Mouse (Mus musculus) adrenal gland, postnatal 4 days (tissue): ENCODE measurements around the gene Mlec. TPM values are rescaled to one million over a fixed set of nuclear protein-coding genes. Genes with fewer than 3 reads are reported as not detected.
A peak's percentile ranks its signal among the peaks of the same experiment; 100 is the strongest.
"Not testable (repeated sequence)": the region's sequence is repeated elsewhere in the genome, so short reads cannot be mapped to it uniquely, and the experiment has no call there.

Experiments
- DNase-seq, 2 experiments: peaks; one replicate each; pipeline ENCODE4 v3.0.0; 2021 to 2022; ENCODE audit warnings: low spot score in 2 of 2, mixed read lengths in 2 of 2
- total RNA-seq, 2 experiments: library from RNA; stranded (reverse); gene quantifications; 2 replicates each; pipeline ENCODE4 v1.2.3; 2021

Gene Mlec
- total RNA-seq, 2 experiments from 2014 or later, result 208 to 242 TPM

DNA sequence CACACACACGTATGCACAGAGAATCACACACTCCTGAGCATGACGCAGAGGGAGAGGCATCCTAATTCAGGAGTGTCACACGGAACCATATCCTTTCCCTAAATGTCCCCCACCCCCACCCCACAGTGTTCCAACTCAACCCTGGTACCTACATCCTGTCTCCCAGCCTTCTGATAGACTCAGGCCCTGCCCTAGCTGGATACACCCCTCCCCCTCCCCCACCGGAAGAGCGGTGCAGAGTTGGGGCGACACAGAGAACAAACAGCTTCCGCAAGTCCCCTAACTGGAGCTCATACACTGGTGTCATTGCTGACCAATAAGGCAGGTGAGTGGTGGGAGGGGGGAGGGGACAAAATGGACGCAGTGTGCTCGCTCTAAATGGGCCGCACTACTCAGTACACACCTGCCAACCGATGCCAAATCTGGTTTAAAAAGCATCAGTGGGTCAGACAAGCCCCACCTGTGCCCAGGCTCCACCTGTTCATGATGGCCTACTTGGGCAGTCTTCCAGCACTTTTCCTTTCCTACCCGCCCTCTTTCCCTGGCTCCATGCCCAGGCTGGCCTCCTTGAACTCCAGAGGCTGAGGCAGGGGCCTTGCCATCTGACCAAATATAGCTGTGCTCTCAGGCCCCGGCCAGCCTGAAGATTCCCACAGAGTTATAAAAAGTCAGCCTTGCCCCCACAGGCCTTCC, 23.4 kb upstream of the Mlec start:
- no peak for DNase-seq

DNA sequence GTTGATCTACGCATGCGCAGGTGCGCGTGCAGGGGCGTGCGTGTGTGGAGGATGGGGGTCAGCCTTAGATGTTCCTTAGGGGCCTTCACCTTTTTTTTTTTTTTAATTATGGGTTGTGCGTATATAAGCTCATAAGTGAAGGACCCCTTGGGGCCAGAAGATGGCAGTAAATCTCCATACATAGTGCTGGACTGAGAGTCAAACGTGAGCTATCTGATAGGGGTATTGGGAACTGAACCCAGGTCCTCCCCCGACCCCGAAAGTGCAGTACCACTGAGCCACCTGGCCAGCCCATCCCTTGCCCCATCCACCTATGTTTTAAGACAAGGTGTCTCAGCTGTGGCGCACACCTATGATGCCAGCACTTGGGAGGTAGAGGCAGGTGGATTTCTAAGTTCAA, 21.6 kb upstream of the Mlec start:
- no peak for DNase-seq

DNA sequence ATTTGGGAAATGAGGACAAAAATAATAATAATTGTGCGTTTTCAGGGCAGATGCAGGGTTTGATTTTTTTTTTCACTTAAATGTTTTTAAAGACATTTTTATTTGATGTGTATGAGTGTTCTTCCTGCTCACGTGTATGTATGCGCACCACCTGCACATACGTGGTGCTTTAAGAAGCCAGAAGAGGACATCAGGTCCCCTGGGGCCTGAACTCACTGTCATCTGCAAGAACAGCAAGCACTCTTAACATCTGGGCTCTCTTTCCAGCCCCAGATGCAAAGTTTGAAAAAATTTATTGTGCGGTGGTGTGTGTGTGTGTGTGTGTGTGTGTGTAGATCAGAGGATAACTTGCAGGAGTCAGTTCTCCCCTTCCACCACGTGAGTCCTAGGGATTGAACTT, 19.9 kb upstream of the Mlec start:
- no peak for DNase-seq

DNA sequence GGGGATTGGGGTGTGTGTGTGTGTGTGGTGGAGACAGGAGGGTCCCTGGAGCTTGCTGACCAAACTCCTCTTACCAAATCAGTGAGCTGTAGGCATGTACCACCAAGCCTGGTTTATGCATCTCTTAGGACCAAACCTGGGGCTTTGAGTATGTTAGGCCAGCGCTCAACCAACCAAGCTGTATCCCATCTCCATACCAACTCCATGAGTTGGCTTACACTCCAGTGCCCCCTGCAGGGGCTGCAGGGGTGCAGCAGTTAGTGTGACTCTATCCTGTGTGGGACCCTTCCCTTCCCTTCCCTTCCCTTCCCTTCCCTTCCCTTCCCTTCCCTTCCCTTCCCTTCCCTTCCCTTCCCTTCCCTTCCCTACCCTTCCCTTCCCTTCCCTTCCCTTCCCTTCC, 16.6 kb upstream of the Mlec start:
- no peak for DNase-seq

DNA sequence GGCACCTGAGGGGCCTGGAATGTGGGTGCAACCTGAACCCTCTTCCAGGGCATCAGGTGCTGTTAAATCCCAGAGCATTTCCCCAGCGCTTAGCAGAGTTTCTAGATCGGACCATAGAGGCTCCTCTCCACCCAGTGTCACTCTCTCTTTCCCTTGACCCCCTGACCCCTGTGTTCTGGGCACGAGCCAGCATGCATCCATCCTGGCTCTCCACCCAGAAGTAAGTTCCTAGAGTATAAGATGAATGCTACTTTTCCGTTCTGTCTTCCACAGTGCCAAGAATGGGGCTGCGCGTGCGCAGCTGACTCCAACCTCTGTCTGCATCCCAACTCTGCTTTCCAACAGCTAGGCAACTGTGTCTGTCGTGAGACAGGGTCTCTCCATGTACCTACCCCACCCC, 12.2 kb upstream of the Mlec start:
- no peak for DNase-seq

DNA sequence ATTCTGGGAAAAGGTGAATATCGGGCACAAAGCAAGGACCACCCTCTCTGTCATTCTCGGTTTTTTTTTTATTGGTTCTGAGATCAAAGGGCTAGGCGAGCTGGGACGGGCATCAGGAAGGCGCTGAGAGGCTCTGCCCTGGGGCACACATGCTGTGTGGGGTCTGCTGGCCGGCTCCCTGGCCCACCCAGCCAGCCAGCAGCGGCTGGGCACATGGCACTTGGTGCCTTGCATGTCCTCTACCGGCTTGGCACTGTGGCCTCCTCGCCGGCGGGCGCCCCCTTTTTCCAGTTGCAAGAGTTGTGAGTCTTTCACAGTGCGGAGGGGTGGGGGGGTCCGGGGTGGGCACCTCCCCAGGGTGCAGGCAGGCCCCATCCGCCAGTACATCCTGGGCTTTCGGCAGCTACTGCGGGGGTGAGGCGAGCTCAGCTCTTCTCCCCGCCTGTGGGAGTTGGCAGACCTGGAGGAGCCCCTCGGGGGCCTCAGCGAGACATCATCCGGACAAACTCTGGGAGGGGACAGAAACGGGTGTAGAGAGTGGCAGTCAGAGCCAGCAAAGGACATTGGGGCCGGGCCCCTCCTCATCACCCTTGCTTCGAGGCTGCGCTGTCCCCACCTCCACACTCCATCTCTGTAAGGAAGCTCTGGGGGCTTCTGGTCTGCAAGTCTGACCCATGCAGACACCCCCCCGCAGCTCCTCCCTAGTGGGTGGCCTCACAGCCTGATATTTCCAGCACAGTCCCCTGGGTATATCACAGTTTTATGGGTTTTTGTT, 10.8 kb upstream of the Mlec start:
- no peak for DNase-seq

DNA sequence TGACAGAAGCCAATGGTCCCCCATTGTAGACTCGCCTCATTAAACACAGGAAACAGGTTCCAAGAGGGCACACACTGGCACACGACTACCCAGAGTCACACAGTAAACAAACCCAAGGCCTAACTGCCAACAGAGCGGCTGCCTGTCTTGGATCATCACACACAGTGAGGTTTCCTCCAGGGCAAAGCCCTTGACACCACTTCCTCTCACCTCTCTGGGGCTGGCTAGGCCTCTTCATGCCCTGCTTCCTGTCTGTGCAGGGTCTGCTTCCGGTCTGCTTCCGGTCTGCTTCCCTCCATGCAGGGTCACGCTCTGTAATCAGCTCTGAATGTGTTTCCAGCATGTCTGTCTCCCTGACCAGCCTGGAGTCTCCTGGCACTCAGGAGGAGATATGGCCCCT, 9.4 kb upstream of the Mlec start:
- DNase-seq, result no peak

DNA sequence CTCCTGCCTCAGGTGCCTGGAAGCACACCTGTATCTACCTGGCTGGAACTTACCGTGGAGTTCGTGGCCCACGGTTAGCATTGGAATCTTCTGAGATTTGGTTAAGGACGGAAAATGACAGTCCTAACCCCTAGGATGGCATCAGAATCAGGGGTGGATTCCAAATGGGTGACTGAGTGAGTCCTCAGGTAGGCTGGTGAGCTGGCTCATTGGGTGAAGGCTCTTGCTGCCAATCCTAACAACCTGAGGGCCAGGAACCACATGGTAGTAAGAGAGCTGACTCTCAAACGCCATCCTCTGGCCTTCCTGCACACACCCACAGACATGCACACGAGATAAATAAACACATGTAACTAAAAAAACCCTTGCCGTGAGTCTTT, 8.8 kb upstream of the Mlec start:
- DNase-seq, result no peak

DNA sequence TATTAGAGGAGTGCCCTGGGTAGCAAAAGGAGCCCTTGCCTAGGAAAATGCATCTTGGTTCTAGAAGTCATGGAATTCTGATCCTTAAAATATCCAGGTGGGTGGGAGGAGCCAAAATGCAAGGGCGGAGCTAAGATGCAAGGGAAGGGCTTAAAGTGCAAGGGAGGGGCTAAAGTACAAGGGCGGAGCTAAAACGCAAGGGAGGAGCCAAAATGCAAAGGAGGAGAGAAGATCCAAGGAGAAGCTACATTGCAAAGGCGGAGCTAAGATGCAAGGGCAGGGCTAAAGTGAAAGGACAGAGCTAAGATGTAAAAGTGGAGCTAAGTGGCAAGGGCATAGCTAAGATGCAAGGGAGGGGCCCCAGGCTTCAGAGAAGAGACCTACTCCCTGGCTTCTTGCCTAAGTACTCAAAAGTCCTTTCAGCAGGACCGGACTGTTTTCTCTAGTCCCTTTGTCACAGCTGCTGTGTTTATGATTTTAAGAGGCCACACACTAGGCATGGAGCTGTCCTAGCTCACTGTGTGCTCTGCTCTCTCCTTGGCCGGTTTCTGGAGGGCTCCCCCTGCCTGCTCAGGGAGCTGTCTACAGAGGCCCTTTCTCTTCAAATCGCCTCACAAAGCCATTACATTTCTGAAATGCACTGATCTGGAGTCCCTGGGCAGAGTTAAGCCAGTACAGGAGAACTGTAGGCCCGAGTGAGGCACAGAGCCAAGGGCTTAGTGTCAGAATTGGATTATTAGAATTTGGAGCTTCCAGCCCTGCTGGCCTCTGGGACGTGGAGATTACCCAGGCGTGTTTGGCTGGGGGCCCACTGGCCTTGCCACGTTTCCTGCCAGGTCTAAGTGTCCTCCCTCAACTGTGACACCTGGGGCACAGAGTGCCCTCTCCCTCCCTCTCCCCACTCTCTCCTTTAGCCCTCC, 8.2 kb upstream of the Mlec start:
- DNase-seq, result no peak

DNA sequence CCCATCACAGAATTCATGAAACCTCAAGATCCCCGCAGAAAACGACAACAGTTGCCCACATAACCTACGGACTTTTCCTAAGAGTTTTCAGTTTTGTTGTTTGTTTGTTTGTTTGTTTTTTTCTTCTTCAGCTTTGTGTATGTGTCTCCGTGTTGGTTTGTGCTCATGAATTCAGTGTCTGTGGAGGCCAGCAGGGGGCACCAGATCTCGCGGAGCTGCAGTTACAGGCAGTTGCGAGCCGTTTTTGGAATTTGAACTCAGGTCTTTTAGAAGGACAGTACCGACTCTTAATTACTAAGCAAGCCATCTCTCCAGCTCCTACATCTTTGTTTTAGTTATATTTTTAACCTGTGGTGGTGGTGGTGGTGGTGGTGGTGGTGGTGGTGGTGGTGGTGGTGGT, 7.4 kb upstream of the Mlec start:
- DNase-seq, result no peak

DNA sequence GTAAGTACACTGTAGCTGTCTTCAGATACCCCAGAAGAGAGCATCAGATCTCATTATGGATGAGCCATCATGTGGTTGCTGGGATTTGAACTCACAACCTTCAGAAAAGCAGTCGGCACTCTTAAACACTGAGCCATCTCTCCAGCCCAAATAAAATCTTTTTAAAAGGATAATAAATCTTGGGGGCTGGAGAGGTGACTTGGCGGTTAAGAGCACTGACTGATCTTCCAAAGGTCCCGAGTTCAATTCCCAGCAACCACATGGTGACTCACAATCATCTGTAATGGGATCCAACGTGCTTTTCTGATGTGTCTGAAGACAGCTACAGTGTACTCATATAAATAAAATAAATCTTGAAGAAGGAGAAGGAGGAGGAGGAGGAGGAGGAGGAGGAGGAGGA, 6.5 kb upstream of the Mlec start:
- not testable (repeated sequence) for DNase-seq

DNA sequence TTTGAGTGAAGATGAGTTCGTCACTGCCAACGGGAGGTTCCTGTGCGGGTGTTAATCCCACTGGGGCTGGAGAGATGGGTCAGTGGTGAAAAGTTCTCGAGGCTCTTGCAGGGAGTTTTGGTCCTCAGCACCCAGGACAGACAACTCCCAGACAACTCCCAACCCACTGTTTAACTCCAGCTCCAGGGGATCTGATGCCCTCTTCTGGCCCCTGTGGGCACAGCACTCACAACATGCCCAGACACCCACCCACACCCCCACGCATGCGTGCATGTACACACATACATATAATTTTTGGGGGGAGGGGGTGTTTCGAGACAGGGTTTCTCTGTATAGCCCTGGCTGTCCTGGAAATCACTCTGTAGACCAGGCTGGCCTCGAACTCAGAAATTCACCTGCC, 5.6 kb upstream of the Mlec start:
- DNase-seq, result peak in 1 of 2 experiments; percentile 44

DNA sequence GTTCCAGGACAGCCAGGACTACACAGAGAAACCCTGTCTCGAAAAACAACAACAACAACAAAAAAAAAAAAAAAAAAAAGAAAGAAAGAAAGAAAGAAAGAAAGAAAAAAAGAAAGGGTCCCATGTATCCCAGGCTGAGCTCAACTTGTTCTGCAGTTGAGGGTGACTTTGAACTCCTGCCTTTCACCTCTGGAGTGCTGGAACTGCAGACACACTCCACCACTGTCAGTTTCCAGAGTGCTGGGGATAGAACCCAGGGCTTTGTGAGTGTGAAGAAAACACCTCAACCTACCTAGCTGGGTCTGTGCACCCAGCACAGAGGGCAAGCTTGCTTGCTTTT, 3.9 kb upstream of the Mlec start:
- DNase-seq, result not testable (repeated sequence)

DNA sequence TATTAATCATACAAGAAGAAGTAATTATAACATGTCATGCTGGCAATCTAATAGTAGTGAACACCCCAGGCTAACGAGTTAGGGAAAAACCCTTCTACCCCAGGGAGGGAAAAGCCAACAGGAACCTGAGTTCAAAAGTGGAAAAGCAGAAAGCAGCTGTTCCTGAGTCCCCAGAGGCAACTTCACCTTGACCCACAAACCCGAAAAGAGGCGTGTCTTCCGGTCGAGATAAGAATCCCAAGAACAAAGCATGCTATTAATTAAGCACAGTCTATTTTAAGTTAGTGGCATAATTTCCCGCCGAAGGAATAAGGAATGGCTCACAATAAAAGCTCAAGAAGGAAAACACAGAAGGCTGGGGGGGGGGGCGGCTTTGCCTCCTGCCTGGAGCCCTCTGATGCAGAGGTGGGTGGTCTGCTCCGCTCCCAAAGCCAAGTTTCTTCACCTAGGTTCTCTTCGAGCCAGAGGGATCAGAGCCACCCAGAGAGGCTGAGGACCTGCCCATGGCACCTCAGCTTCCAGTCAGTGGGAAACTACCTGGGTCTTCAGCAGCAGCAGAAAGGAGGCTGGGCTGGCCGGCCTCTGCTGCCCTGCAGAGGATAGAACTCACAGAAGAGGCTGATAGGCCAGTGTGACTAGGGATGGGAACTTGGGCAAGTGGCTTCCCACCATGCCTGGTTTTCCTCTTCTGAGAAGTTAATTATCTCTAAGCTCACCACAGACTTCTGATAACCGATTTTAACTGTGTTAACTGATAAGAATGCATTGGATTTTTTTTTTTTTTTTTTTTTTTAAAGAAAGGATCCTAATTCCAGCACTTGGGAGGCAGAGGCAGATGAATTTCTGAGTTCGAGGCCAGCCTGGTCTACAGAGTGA, 3.3 kb upstream of the Mlec start:
- DNase-seq, result no peak

DNA sequence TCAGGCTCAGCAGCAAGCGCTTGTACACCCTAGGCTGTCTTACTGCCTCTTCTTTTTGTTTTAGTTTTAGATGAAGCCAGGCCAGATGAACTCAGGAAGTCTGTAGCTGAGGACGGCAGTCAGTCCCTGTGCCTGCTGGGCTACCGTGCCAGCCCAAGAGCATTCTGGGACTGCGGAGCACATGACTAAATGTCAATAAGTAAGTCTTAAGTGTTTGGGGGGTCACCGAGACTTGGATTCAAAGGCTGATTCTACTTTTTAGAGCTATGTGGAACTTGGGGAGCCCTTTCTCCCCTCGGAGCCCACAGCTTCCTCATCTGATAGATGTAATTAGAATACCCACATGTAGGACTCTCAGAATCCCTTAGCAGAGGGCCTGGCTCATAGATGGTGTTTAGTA, 2.7 kb upstream of the Mlec start:
- DNase-seq, result no peak

DNA sequence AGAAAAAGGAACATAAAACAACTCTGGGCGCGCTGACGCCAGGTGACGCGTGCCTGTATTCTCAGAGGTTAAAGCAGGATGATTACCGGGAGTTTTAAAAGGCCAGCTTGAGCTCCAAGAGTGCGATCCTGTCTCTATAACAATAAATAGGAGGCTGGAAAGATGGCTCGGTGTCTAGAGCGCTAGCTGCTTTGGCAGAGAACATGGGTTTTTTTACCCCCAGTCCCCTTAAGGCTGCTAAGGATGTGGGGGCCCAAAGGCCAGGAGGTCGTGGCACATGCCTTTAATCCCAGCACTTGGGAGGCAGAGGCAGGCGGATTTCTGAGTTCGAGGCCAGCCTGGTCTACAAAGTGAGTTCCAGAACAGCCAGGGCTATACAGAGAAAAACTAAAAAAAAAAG, 1.2 kb upstream of the Mlec start:
- DNase-seq, result no peak

DNA sequence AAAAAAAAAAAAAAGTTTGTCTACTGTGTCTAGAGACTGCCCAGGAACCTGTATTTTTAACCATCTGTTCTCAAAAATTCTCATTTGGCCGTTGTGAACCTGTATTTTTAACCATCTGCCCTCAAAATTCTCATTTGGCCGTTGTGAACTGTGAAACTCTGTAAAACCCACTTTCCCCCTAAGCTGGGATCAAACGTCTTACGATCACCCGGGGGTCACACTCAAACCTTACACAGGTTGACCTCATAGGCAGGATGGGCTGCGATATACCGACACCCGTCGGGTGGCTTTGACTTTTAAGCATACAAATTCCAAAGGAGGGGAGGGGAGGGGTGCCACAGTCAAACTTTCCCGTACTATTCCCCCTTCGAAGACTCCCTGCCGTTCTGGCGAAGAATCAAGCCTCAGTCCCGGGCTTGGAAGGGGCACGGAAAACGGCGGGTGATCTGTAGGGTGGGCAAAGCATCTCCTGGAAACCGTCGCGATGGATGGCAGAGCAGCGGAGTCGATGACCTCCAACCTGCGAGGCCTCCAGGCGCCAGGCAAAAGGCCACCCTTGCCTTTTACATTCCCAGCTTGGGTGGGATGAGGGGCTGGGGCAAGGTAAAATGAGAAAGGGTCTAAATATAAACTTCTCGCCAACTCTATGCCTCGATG, 918 bp downstream of the Mlec start:
- no peak for DNase-seq

DNA sequence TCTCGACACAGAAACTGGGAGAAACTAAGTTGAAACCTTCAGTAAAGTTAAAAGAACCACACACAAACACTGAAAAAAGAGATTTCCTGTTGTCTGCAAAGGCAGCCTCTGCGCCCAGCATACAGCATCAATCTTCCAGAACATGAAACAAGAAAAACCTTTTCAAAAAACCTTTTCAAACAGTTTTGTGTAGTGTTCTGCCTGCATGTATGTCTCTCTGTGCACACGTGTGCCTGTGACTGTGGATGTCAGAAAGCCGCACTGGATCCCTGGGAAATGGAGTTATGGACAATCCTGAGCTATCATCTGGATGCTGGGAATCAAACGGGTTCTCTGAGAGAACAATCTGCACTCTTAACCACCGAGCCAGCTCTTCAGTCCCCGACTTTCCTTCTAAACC, 1.6 kb downstream of the Mlec start:
- DNase-seq, result no peak

DNA sequence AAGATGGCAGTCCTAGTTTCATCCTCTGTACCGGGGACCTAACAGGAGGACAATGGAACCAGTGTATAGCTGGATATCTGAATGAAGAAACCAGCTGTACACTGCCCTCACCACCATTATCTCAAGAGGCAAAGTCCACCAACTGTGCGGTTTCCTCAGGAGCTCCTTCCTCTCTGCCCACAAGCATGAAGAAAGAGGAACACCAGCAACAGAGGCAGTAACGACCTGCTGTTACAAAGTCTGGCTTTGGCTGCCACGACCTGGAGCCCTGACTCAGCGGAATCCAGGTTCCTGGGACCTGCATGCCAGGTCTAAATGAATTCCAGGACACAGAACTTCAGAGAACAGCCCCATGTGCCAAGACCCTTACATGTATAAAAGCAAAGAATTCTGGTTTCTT, 2.1 kb downstream of the Mlec start:
- DNase-seq, result no peak

DNA sequence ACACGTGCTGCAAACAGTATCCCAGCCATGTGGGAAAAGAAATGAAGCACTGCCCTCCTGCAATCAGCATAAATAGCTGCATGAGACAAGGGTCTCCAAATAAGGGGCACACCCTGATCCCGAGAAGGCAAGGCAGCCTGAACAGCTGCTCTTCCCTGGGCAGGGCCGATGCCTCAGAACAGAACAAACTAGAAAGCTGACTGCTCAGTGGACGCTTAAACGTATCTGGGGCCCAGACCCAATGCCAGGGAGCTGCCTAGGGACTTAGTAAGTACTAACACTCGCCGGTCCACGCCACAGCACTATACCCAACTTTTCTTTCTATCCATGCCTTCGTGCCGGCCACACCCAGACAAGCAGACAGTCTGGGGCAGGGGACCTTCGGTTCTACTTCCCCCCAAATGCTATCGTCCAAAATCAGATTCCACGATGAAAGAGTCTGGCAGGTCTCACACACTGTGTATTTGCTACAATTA, 2.8 kb downstream of the Mlec start:
- no peak for DNase-seq
